8 mouse cellular contexts compared by ENCODE assay signal in the genomic region with DNA sequence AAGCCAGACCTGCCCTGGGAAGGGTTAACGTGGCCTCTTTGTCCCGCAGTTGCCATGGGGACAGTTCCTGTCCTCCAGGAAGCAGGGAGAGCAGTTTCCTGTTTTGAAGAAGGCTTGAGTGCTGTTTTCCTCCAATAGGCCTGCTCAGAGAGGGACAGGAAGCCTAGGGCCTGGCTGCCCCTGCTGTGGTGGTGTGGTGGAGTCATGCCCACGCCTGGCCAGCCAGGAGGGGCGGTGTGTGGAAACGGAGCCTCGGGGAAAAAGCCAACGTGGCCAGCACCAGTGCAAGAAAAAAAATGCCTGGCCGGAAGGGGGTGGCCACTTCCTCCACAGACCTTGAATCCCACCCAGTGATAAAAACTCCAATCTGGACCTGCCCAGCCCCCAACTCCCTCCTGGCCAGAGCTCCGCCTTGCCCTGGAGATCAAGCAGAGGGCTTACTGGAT. TPM values are rescaled to one million over a fixed set of nuclear protein-coding genes. Genes with fewer than 3 reads are reported as not detected.
A peak's percentile ranks its signal among the peaks of the same experiment; 100 is the strongest.
DNase-seq lines count a peak whose midpoint lies in the region; ATAC-seq and TF ChIP-seq lines count a peak whose summit lies in the region.

No protein-coding gene starts in this region.

- peak; percentile 56 for DNase-seq in testis, postnatal 10 days (ENCODE audit: low spot score)
- no peak for DNase-seq in testis, postnatal 14 days (ENCODE audit: low spot score)
- DNase-seq in gastrocnemius, adult 8-10 months (ENCODE audit: low spot score in 2 of 2): peak; percentile 17 to 51
- DNase-seq in midbrain, postnatal 0 days (ENCODE audit: low spot score): peak; percentile 50
- no peak for DNase-seq in cerebellum, postnatal 36 days
- no peak for DNase-seq in right cerebral cortex, adult 18-20 months

- TF ChIP-seq CTCF in midbrain, postnatal 0 days (IDR thresholded peaks at IDR 0.05): no peak

- no peaks in the 10 kb centered on the region for H3K36me3 ChIP-seq in hindbrain, embryonic 16.5 days (ENCODE audit: control insufficient read depth, insufficient read depth, low read length)
- H3K36me3 ChIP-seq in liver, embryonic 12.5 days: no peaks in the 10 kb centered on the region
- H3K36me3 ChIP-seq in midbrain, postnatal 0 days (ENCODE audit: insufficient read depth, low read length): no peaks in the 10 kb centered on the region

- no peak overlapping the region for H3K4me2 ChIP-seq in hindbrain, embryonic 16.5 days (ENCODE audit: low read length)
- no peak overlapping the region for H3K4me2 ChIP-seq in liver, embryonic 12.5 days
- no peak overlapping the region for H3K4me2 ChIP-seq in midbrain, postnatal 0 days (ENCODE audit: low read depth, low read length, poor library complexity, severe bottlenecking)

- no peak overlapping the region for H3K4me3 ChIP-seq in hindbrain, embryonic 16.5 days (ENCODE audit: low read length)
- no peak overlapping the region for H3K4me3 ChIP-seq in liver, embryonic 12.5 days
- no peak overlapping the region for H3K4me3 ChIP-seq in midbrain, postnatal 0 days (ENCODE audit: low read depth, low read length)

- 48% methylated on average over 9 of the region's 9 CpGs for WGBS in hindbrain, embryonic 16.5 days
- 14% methylated on average over 9 of the region's 9 CpGs for WGBS in liver, embryonic 12.5 days (ENCODE audit: insufficient replicate concordance)
- 50% methylated on average over 9 of the region's 9 CpGs for WGBS in midbrain, postnatal 0 days

- H3K9ac ChIP-seq in hindbrain, embryonic 16.5 days (ENCODE audit: low read depth, low read length): no peak overlapping the region
- H3K9ac ChIP-seq in liver, embryonic 12.5 days: no peak overlapping the region
- H3K9ac ChIP-seq in midbrain, postnatal 0 days (replicated peaks; ENCODE audit: low read length, poor library complexity, severe bottlenecking): no peak overlapping the region

- peak; percentile 77 for ATAC-seq in hindbrain, embryonic 16.5 days
- ATAC-seq in liver, embryonic 12.5 days: peak; percentile 60
- peak; percentile 76; the same call in 1 of the 2 replicates for ATAC-seq in midbrain, postnatal 0 days (ENCODE audit: low FRiP score)

- no peaks in the 10 kb centered on the region for H3K4me1 ChIP-seq in hindbrain, embryonic 16.5 days (ENCODE audit: control insufficient read depth, insufficient read depth, low read depth, low read length)
- peaks cover 23% of the 10 kb centered on the region for H3K4me1 ChIP-seq in liver, embryonic 12.5 days
- H3K4me1 ChIP-seq in midbrain, postnatal 0 days (ENCODE audit: insufficient read depth, low read length): peaks cover 6% of the 10 kb centered on the region; the same call in 1 of the 2 replicates

- no peaks in the 10 kb centered on the region for H3K27me3 ChIP-seq in hindbrain, embryonic 16.5 days (replicated peaks; ENCODE audit: control insufficient read depth, insufficient read depth, low read length)
- peaks cover 9% of the 10 kb centered on the region for H3K27me3 ChIP-seq in liver, embryonic 12.5 days (replicated peaks)
- H3K27me3 ChIP-seq in midbrain, postnatal 0 days (ENCODE audit: insufficient read depth, low read length): no peaks in the 10 kb centered on the region

- H3K9me3 ChIP-seq in hindbrain, embryonic 16.5 days (ENCODE audit: control insufficient read depth, low read length): no peaks in the 10 kb centered on the region
- H3K9me3 ChIP-seq in liver, embryonic 12.5 days (replicated peaks): no peaks in the 10 kb centered on the region
- no peaks in the 10 kb centered on the region for H3K9me3 ChIP-seq in midbrain, postnatal 0 days (ENCODE audit: low read length)

- no peak overlapping the region; the same call in 1 of the 2 replicates for H3K27ac ChIP-seq in hindbrain, embryonic 16.5 days (ENCODE audit: low read depth, low read length)
- H3K27ac ChIP-seq in liver, embryonic 12.5 days: peak overlapping the region; percentile 36; the same call in 1 of the 2 replicates
- no peak overlapping the region for H3K27ac ChIP-seq in midbrain, postnatal 0 days (ENCODE audit: low read depth, low read length)

RNA-seq across cellular contexts. Expression of gene Fgd5, which starts 6.5 kb away (rescaled TPM):
- total RNA-seq in gastrocnemius, adult 8-10 months (2022): 1 to 10 TPM; 6.4 to 8.4 (median 7.4) TPM
- polyA plus RNA-seq in hindbrain, embryonic 16.5 days (2015; fragmentation: Nextera tagmentation; extraction: Ambion mirVana): 14.7 and 17.1 TPM in 2 replicates
- polyA plus RNA-seq in liver, embryonic 12.5 days (2016; fragmentation: Nextera tagmentation; extraction: Ambion mirVana): 5.9 and 6.0 TPM in 2 replicates
- total RNA-seq in midbrain, postnatal 0 days (2014; rRNA removed): 13.8 TPM in 2 replicates
- 7.9 and 8.1 TPM in 2 replicates for polyA plus RNA-seq in midbrain, postnatal 0 days (2015; fragmentation: Nextera tagmentation; extraction: Ambion mirVana)

Comparison
In these comparisons a context has a peak if more than half of its experiments do, and no peak if none do; other contexts are left out.
1. DNase-seq: peak in testis, postnatal 10 days (single experiment), gastrocnemius, adult 8-10 months (2 of 2) and midbrain, postnatal 0 days (single experiment); none in testis, postnatal 14 days (single experiment), cerebellum, postnatal 36 days (0 of 2) and right cerebral cortex, adult 18-20 months (single experiment).
2. Peak in every context shown above with its lines, with median percentiles within 50 percentile points of each other: ATAC-seq.